Mouse (Mus musculus) embryonic facial prominence, embryonic 13.5 days (tissue): Measurements from ENCODE around the gene Dnaja4. TPM values are rescaled to one million over a fixed set of nuclear protein-coding genes. Genes with fewer than 3 reads are reported as not detected.
"Not testable (repeated sequence)": the region's sequence is repeated elsewhere in the genome, so short reads cannot be mapped to it uniquely, and the experiment has no call there.

Source experiments
- ATAC-seq: fragments of 200-750 bp; cut with Nextera tagmentation; 2 replicates; pipeline ENCODE4 v1.8.0; 2017; ENCODE audit warnings: low read depth; ENCODE audit not compliant: insufficient number of reproducible peaks, insufficient read depth, low FRiP score, low TSS enrichment
- H3K27ac ChIP-seq: fragments of 300-500 bp; sonication (generic); 2 replicates; pipeline ENCODE4 v1.5.1; 2015; ENCODE audit warnings: moderate library complexity, mild to moderate bottlenecking, inconsistent platforms
- H3K27me3 ChIP-seq: fragments of 300-500 bp; sonication (generic); 2 replicates; pipeline ENCODE4 v1.6.1; 2015; ENCODE audit warnings: mild to moderate bottlenecking, inconsistent platforms
- H3K36me3 ChIP-seq: fragments of 300-500 bp; sonication (generic); 2 replicates; pipeline ENCODE4 v1.6.1; 2015; ENCODE audit warnings: mild to moderate bottlenecking, inconsistent platforms
- H3K4me1 ChIP-seq: fragments of 300-500 bp; sonication (generic); 2 replicates; pipeline ENCODE4 v1.6.1; 2015; ENCODE audit warnings: inconsistent platforms
- H3K4me2 ChIP-seq: fragments of 300-500 bp; sonication (generic); 2 replicates; pipeline ENCODE4 v1.6.1; 2015; ENCODE audit warnings: moderate library complexity, mild to moderate bottlenecking, inconsistent platforms
- H3K4me3 ChIP-seq: fragments of 300-500 bp; sonication (generic); 2 replicates; pipeline ENCODE4 v1.5.1; 2015; ENCODE audit warnings: mild to moderate bottlenecking, inconsistent platforms
- H3K9ac ChIP-seq: fragments of 300-500 bp; sonication (generic); 2 replicates; pipeline ENCODE4 v1.6.1; 2015; ENCODE audit warnings: mild to moderate bottlenecking, inconsistent platforms
- H3K9me3 ChIP-seq: fragments of 300-500 bp; sonication (generic); 2 replicates; pipeline ENCODE4 v1.6.1; 2016; ENCODE audit warnings: inconsistent platforms
- WGBS: fragments of 180-500 bp; shearing (Covaris S2); methylation state at CpG from one replicate; pipeline ENCODE4 v1.1.7; 2015; ENCODE audit warnings: mixed read lengths; 5-methylcytosine and 5-hydroxymethylcytosine counted together
- polyA plus RNA-seq: library from polyadenylated mRNA; unstranded; fragments of >200 nt; fragmentation: Nextera tagmentation; extraction: Ambion mirVana; gene quantifications from 2 replicates; pipeline ENCODE4 v1.2.1, GENCODE M21; 2015

The Dnaja4 gene
- polyA plus RNA-seq, 1 experiment from 2014 or later: 7.3 TPM

GRCm38 (mm10) chr9:54673887-54674286 is 24.8 kb upstream of the Dnaja4 start:
- no peak overlapping the region for H3K9ac ChIP-seq
- WGBS: 83% methylated on average over 13 of the region's 13 CpGs

GRCm38 (mm10) chr9:54676531-54676986 is 22.1 kb upstream of the Dnaja4 start:
- Histone ChIP-seq H3K4me3 (peak overlapping the region; percentile 32), H3K27ac (no peak overlapping the region), H3K9me3 (no peaks in the 10 kb centered on the region), H3K4me2 (peak overlapping the region; percentile 57), H3K9ac (peak overlapping the region; percentile 58), H3K36me3 (no peaks in the 10 kb centered on the region), H3K27me3 (peaks cover 9% of the 10 kb centered on the region; the same call in 1 of the 2 replicates), H3K4me1 (no peaks in the 10 kb centered on the region)
- no peak for ATAC-seq
- WGBS: 3% methylated on average over 14 of the region's 14 CpGs

More at GRCm38 (mm10) chr9:54673887-54674286, 24.8 kb upstream of the Dnaja4 start:
- Histone ChIP-seq H3K4me2 (no peak overlapping the region), H3K9me3 (no peaks in the 10 kb centered on the region), H3K36me3 (no peaks in the 10 kb centered on the region), H3K27ac (no peak overlapping the region), H3K4me1 (no peaks in the 10 kb centered on the region), H3K27me3 (peaks cover 9% of the 10 kb centered on the region; the same call in 1 of the 2 replicates), H3K4me3 (no peak overlapping the region)
- no peak for ATAC-seq

GRCm38 (mm10) chr9:54682846-54683245 is 15.8 kb upstream of the Dnaja4 start:
- no peak overlapping the region for H3K4me2 ChIP-seq
- no peaks in the 10 kb centered on the region for H3K27me3 ChIP-seq
- no peak overlapping the region for H3K4me3 ChIP-seq
- H3K9me3 ChIP-seq: no peaks in the 10 kb centered on the region
- no peak for ATAC-seq
- H3K27ac ChIP-seq: no peak overlapping the region
- H3K9ac ChIP-seq: no peak overlapping the region
- WGBS: 63% methylated on average over 3 of the region's 4 CpGs
- no peaks in the 10 kb centered on the region for H3K4me1 ChIP-seq
- H3K36me3 ChIP-seq: no peaks in the 10 kb centered on the region

GRCm38 (mm10) chr9:54683814-54684605 is 14.7 kb upstream of the Dnaja4 start:
- Histone ChIP-seq H3K27ac (no peak overlapping the region), H3K27me3 (no peaks in the 10 kb centered on the region), H3K36me3 (no peaks in the 10 kb centered on the region), H3K4me3 (no peak overlapping the region), H3K9me3 (no peaks in the 10 kb centered on the region), H3K4me1 (no peaks in the 10 kb centered on the region), H3K4me2 (no peak overlapping the region), H3K9ac (no peak overlapping the region)
- ATAC-seq: no peak
- 67% methylated on average over 7 of the region's 7 CpGs for WGBS

- 67% methylated on average over 14 of the region's 14 CpGs for WGBS
- no peak overlapping the region for H3K27ac ChIP-seq
- no peaks in the 10 kb centered on the region for H3K36me3 ChIP-seq
- no peak overlapping the region for H3K4me3 ChIP-seq
- H3K27me3 ChIP-seq: peaks cover 9% of the 10 kb centered on the region
- H3K4me1 ChIP-seq: 0 out of 2 replicates have a peak, but pooled peaks cover 2% of the 10 kb centered on the region
- no peak overlapping the region for H3K4me2 ChIP-seq
- H3K9me3 ChIP-seq: no peaks in the 10 kb centered on the region
- no peak overlapping the region for H3K9ac ChIP-seq
- no peak for ATAC-seq
Measured at GRCm38 (mm10) chr9:54687246-54688236, 11.1 kb upstream of the Dnaja4 start.

- H3K27ac ChIP-seq: no peak overlapping the region
- no peaks in the 10 kb centered on the region for H3K36me3 ChIP-seq
- 78% methylated on average over 8 of the region's 8 CpGs for WGBS
- no peaks in the 10 kb centered on the region for H3K9me3 ChIP-seq
- no peak for ATAC-seq
- no peak overlapping the region for H3K4me3 ChIP-seq
- peaks cover 12% of the 10 kb centered on the region for H3K27me3 ChIP-seq
- no peak overlapping the region for H3K4me2 ChIP-seq
- H3K9ac ChIP-seq: no peak overlapping the region
- H3K4me1 ChIP-seq: 0 out of 2 replicates have a peak, but pooled peaks cover 2% of the 10 kb centered on the region
Measured at GRCm38 (mm10) chr9:54689446-54689845, 9.2 kb upstream of the Dnaja4 start.

GRCm38 (mm10) chr9:54690697-54691096 is 8.0 kb upstream of the Dnaja4 start:
- H3K4me1 ChIP-seq: not testable (repeated sequence)

GRCm38 (mm10) chr9:54691241-54691805 is 7.3 kb upstream of the Dnaja4 start:
- Histone ChIP-seq H3K27me3 (peaks cover 12% of the 10 kb centered on the region), H3K9ac (peak overlapping the region; percentile 57), H3K4me2 (peak overlapping the region; percentile 67), H3K4me3 (peak overlapping the region; percentile 39)
- H3K27ac ChIP-seq, H3K9me3 ChIP-seq, H3K4me1 ChIP-seq, ATAC-seq, H3K36me3 ChIP-seq: not testable (repeated sequence)
- WGBS: 5% methylated on average over 31 of the region's 31 CpGs

More at GRCm38 (mm10) chr9:54690697-54691096, 8.0 kb upstream of the Dnaja4 start:
- not testable (repeated sequence) for H3K4me2 ChIP-seq, H3K4me3 ChIP-seq, H3K9ac ChIP-seq, H3K27ac ChIP-seq, H3K9me3 ChIP-seq, H3K36me3 ChIP-seq, ATAC-seq
- WGBS: 51% methylated on average over 2 of the region's 2 CpGs
- peaks cover 12% of the 10 kb centered on the region for H3K27me3 ChIP-seq

- Histone ChIP-seq H3K4me1 (peaks cover 17% of the 10 kb centered on the region), H3K27ac (no peak overlapping the region; the same call in 1 of the 2 replicates)
- WGBS: 11% methylated on average over 27 of the region's 27 CpGs
Measured at GRCm38 (mm10) chr9:54699087-54699344, 343 bp downstream of the Dnaja4 start.

GRCm38 (mm10) chr9:54699345-54700173 is 886 bp downstream of the Dnaja4 start:
- Histone ChIP-seq H3K4me3 (peak overlapping the region; percentile 76), H3K36me3 (no peaks in the 10 kb centered on the region), H3K4me2 (peak overlapping the region; percentile 90), H3K27me3 (peaks cover 24% of the 10 kb centered on the region), H3K4me1 (peaks cover 17% of the 10 kb centered on the region), H3K9ac (peak overlapping the region; percentile 87), H3K9me3 (no peaks in the 10 kb centered on the region), H3K27ac (no peak overlapping the region; the same call in 1 of the 2 replicates)
- under 1% methylated on average over 92 of the region's 92 CpGs for WGBS
- ATAC-seq: peak; percentile 71

More at GRCm38 (mm10) chr9:54699087-54699344, 343 bp downstream of the Dnaja4 start:
- Histone ChIP-seq H3K9ac (peak overlapping the region; percentile 87), H3K9me3 (no peaks in the 10 kb centered on the region), H3K4me2 (peak overlapping the region; percentile 90), H3K4me3 (peak overlapping the region; percentile 76), H3K27me3 (peaks cover 24% of the 10 kb centered on the region), H3K36me3 (no peaks in the 10 kb centered on the region)
- 0 out of 2 replicates have a peak, but pooled peaks have one; percentile 28 for ATAC-seq
